Mouse (Mus musculus) midbrain, postnatal 0 days (tissue): ENCODE data around the gene Fbln5. TPM values are rescaled to one million over a fixed set of nuclear protein-coding genes. Genes with fewer than 3 reads are reported as not detected.

Source experiments
- ATAC-seq: fragments of 200-750 bp; cut with Nextera tagmentation; 2 replicates; pipeline ENCODE4 v1.8.0; 2017; ENCODE audit warnings: moderate number of reproducible peaks, mild to moderate bottlenecking, moderate TSS enrichment, moderate library complexity; ENCODE audit not compliant: low FRiP score
- DNase-seq: peaks from one replicate; pipeline ENCODE4 v3.0.0-alpha.2; 2015; ENCODE audit warnings: low spot score
- H3K27ac ChIP-seq: fragments of 300-500 bp; sonication (generic); 2 replicates; pipeline ENCODE4 v1.5.1; 2014; ENCODE audit warnings: low read depth, mild to moderate bottlenecking, low read length, mixed read lengths
- H3K27me3 ChIP-seq: fragments of 300-500 bp; sonication (generic); 2 replicates; pipeline ENCODE4 v1.6.1; 2014; ENCODE audit warnings: low read length, control low read depth, mixed read lengths; ENCODE audit not compliant: insufficient read depth
- H3K36me3 ChIP-seq: fragments of 300-500 bp; sonication (generic); 2 replicates; pipeline ENCODE4 v1.6.1; 2014; ENCODE audit warnings: low read length, control low read depth, mixed read lengths; ENCODE audit not compliant: insufficient read depth
- H3K4me1 ChIP-seq: fragments of 300-500 bp; sonication (generic); 2 replicates; pipeline ENCODE4 v1.6.1; 2014; ENCODE audit warnings: mild to moderate bottlenecking, control low read depth, antibody characterized with exemption, low read length, mixed read lengths; ENCODE audit not compliant: insufficient read depth
- H3K4me2 ChIP-seq: fragments of 300-500 bp; sonication (generic); 2 replicates; pipeline ENCODE4 v1.6.1; 2014; ENCODE audit warnings: low read depth, mild to moderate bottlenecking, low read length, mixed read lengths; ENCODE audit not compliant: poor library complexity, severe bottlenecking
- H3K4me3 ChIP-seq: fragments of 300-500 bp; sonication (generic); 2 replicates; pipeline ENCODE4 v1.5.1; 2014; ENCODE audit warnings: low read depth, mild to moderate bottlenecking, low read length, moderate library complexity
- H3K9ac ChIP-seq: fragments of 300-500 bp; sonication (generic); replicated peaks from 2 replicates; pipeline ENCODE4 v1.6.1; 2014; ENCODE audit warnings: mild to moderate bottlenecking, low read length, moderate library complexity, mixed read lengths; ENCODE audit not compliant: poor library complexity, severe bottlenecking
- H3K9me3 ChIP-seq: fragments of 300-500 bp; sonication (generic); 2 replicates; pipeline ENCODE4 v1.6.1; 2016; ENCODE audit warnings: low read length, control low read depth
- CTCF ChIP-seq: IDR thresholded peaks from 2 replicates; pipeline ENCODE4 v1.5.1; 2016; ENCODE audit warnings: antibody characterized with exemption, mild to moderate bottlenecking
- WGBS: fragments of 180-500 bp; shearing (Covaris S2); extraction: QIAGEN DNeasy Blood & Tissue Kit; methylation state at CpG from one replicate; pipeline ENCODE4 v1.1.7; 2014; 5-methylcytosine and 5-hydroxymethylcytosine counted together
- polyA plus RNA-seq: library from polyadenylated mRNA; unstranded; fragments of >200 nt; fragmentation: Nextera tagmentation; extraction: Ambion mirVana; gene quantifications from 2 replicates; pipeline ENCODE4 v1.2.1, GENCODE M21; 2015
- total RNA-seq: library from RNA; depleted of rRNA; stranded (reverse); fragments of >200 nt; gene quantifications from 2 replicates; pipeline ENCODE4 v1.2.3, GENCODE M21; 2014

The Fbln5 gene
- total and polyA plus RNA-seq, 2 experiments from 2014 or later = 10.7 to 16.7 TPM

DNA sequence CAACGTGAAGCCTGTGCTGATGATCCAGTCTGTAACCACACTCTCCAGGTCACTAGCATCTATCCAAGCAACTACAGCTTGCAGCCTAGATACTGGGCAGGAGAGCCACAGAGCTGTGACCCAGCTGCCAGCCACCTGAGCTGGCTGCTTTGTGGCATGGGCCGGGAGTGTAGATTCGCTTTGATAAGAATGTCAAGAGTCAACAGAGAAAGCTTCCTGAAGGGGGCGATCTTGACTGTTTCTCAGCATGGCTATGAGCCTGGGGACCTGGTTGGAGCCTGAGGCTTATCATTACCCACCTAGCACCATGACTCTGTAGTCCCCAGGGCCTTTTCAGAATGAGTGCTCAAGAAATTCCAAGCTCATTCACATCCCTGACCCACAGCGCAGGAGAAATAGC is 2.0 kb downstream of the Fbln5 start:
- WGBS = 52% methylated on average over 5 of the region's 5 CpGs
- no peak overlapping the region for H3K27ac ChIP-seq
- no peak for ATAC-seq
- H3K27me3 ChIP-seq = no peaks in the 10 kb centered on the region; the same call in 1 of the 2 replicates
- no peak overlapping the region for H3K9ac ChIP-seq
- peaks cover 4% of the 10 kb centered on the region; the same call in 1 of the 2 replicates for H3K4me1 ChIP-seq
- H3K4me3 ChIP-seq = no peak overlapping the region
- TF ChIP-seq CTCF = peak; percentile 33; the same call in 1 of the 2 replicates
- H3K4me2 ChIP-seq = no peak overlapping the region
- DNase-seq = no peak
- no peaks in the 10 kb centered on the region for H3K36me3 ChIP-seq
- H3K9me3 ChIP-seq = no peaks in the 10 kb centered on the region

DNA sequence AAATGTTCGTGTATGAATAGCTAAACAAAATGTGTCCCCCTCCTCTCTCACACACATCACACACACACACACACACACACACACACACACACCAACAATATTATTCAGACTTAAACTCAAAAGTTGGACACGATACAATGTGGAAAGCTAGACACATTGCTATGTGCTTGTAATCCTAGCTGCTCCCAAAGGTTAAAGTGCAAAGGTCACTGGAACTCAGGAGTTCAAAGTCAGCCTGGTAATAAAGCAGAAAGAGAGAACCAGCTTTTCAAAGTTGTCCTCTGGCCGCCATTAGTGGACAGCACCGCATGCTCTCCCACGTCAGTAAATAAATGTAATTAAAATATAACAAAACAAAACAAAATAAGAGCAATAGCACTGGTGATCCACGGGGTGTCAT is 3.1 kb downstream of the Fbln5 start:
- no peak overlapping the region for H3K4me3 ChIP-seq
- no peaks in the 10 kb centered on the region for H3K36me3 ChIP-seq
- H3K27ac ChIP-seq = no peak overlapping the region
- WGBS = 85% methylated on average over 6 of the region's 6 CpGs
- no peaks in the 10 kb centered on the region for H3K9me3 ChIP-seq
- TF ChIP-seq CTCF = no peak
- no peaks in the 10 kb centered on the region; the same call in 1 of the 2 replicates for H3K27me3 ChIP-seq
- ATAC-seq (no peak), DNase-seq (no peak)
- no peak overlapping the region for H3K9ac ChIP-seq
- no peak overlapping the region for H3K4me2 ChIP-seq
- peaks cover 4% of the 10 kb centered on the region; the same call in 1 of the 2 replicates for H3K4me1 ChIP-seq

DNA sequence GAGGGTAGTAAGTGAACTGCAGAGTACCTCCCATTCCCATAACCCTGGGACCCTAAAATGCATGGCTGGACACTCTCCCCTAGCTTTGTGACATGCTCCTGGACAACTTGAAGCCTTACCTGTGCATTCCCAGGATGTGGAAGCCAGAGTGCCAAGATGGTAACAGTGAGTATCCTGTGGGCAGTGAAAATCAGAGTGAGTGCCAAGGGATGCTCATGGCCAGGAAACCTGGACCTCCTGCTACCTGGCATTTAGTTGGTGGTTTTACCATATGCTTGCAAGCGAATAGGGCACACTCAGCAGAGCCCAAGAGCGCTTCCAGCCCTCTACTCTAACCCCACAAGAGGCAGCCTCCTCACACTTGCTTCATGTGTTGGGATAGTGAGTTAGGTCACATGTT is 4.4 kb downstream of the Fbln5 start:
- Histone ChIP-seq H3K9ac (no peak overlapping the region), H3K36me3 (no peaks in the 10 kb centered on the region), H3K4me3 (no peak overlapping the region), H3K27ac (no peak overlapping the region), H3K27me3 (no peaks in the 10 kb centered on the region; the same call in 1 of the 2 replicates), H3K4me2 (no peak overlapping the region), H3K9me3 (no peaks in the 10 kb centered on the region), H3K4me1 (peaks cover 3% of the 10 kb centered on the region; the same call in 1 of the 2 replicates)
- DNase-seq (no peak), ATAC-seq (no peak)
- WGBS = 85% methylated on average over 2 of the region's 2 CpGs
- no peak for TF ChIP-seq CTCF

DNA sequence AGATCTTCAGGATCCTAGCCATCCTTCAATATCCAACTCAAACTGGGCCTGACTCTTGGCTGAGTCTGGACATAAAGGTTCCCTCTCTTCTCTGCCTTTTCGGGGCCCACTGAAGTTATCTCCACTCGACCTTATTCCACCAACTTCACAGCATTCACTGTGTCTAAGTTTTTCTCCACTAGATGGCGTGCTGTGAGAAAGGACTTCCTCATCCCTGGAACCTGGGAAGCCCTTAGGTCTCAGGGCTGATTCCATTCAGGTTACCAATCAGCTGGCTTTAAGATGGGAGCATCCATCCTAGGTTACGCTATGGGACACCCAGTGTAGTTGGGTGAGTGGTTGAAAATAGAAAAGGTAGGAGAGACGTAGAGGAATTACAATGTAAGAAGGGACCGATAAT is 7.7 kb downstream of the Fbln5 start:
- Histone ChIP-seq H3K4me2 (no peak overlapping the region), H3K27me3 (no peaks in the 10 kb centered on the region), H3K9me3 (no peaks in the 10 kb centered on the region), H3K27ac (no peak overlapping the region), H3K9ac (no peak overlapping the region), H3K4me3 (no peak overlapping the region), H3K4me1 (no peaks in the 10 kb centered on the region), H3K36me3 (no peaks in the 10 kb centered on the region)
- no peak for ATAC-seq
- WGBS = 66% methylated on average over 6 of the region's 6 CpGs
- peak; percentile 53 for TF ChIP-seq CTCF
- DNase-seq = no peak

DNA sequence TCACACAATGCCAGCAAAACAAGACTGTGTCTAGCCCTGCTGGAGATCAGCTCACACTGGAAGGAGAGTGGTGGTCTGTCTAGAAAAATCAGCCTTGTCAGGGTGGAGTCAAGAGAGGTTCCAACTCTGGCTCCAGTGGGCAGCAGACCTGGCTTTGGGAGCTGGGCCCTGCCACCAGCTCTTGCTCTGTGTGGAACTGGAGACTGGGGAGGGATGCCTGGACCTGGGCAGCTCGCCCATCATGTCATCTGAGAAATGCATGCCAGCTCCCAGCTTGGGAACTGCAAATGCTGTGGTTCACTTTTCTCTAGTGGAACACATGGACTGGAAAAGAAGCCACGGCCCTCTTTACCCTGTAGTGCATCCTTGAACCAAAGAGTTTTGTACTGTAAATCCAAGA is 8.3 kb downstream of the Fbln5 start:
- 0 out of 2 replicates have a peak, but pooled peaks have one; percentile 39 for ATAC-seq
- Histone ChIP-seq H3K9ac (no peak overlapping the region), H3K4me2 (no peak overlapping the region), H3K36me3 (no peaks in the 10 kb centered on the region), H3K27me3 (no peaks in the 10 kb centered on the region), H3K4me3 (no peak overlapping the region), H3K9me3 (no peaks in the 10 kb centered on the region), H3K27ac (no peak overlapping the region), H3K4me1 (no peaks in the 10 kb centered on the region)
- TF ChIP-seq CTCF = no peak
- peak; percentile 17 for DNase-seq
- WGBS = 57% methylated on average over 2 of the region's 2 CpGs

DNA sequence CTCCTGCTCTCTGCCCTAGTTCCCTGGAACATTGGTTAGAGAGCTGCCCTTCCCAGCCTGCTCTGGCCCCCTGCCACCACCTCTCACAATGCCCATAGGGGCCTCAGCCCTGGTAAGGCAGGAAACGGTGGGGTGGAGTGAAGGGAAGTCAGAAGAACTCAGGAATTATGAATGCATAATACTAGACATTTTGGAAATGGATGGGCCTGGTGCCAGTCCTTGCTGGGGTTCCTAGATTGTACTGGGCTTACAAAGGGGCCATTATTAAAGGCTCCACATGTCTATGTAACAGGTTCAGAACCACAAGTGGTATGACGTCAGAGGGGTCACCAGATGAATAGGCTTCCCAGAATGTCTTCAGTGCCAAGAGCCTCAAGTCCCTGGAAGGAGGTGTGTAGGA is 11.5 kb downstream of the Fbln5 start:
- DNase-seq = no peak
- Histone ChIP-seq H3K9me3 (no peaks in the 10 kb centered on the region), H3K36me3 (no peaks in the 10 kb centered on the region), H3K4me3 (no peak overlapping the region), H3K27ac (no peak overlapping the region), H3K9ac (no peak overlapping the region), H3K4me2 (no peak overlapping the region), H3K4me1 (no peaks in the 10 kb centered on the region), H3K27me3 (no peaks in the 10 kb centered on the region)
- WGBS = 62% methylated on average over 2 of the region's 2 CpGs
- no peak for ATAC-seq
- TF ChIP-seq CTCF = no peak
